Mouse (Mus musculus) B cell, adult (primary cell): Measurements from ENCODE around the gene Btaf1. TPM values are rescaled to one million over a fixed set of nuclear protein-coding genes. Genes with fewer than 3 reads are reported as not detected.

Experiments
- total RNA-seq: library from RNA; stranded (reverse); gene quantifications from 4 replicates; pipeline ENCODE4 v1.2.4, GENCODE M21; 2023; ENCODE audit not compliant: inconsistent age

Gene Btaf1
- 37.5 to 41.7 TPM (median 39.0 TPM) in 4 replicates for total RNA-seq

GRCm38 (mm10) chr19:36925671-36926552, at the start of gene Btaf1:
Btaf1 (plus strand) TSS chr19:36926079.

GRCm38 (mm10) chr19:36919466-36919865, 6.4 kb upstream of the Btaf1 start, which contains the start of gene Fgfbp3:
Fgfbp3 (minus strand) TSS chr19:36919615.

Other genes starting within 250 kb of the Btaf1 start
- not detected in 4 replicates for gene Ppp1r3c, start 189.4 kb upstream of the Btaf1 start, total RNA-seq
- 147 to 172 TPM (median 164 TPM) in 4 replicates for gene Tnks2, start 91.8 kb upstream of the Btaf1 start, total RNA-seq
- gene Fgfbp3, start 6.5 kb upstream of the Btaf1 start, total RNA-seq = 0.39 TPM in 1 of 4 replicates, not detected in the others